Mouse (Mus musculus): ENCODE results near the gene Dclk1. TPM values are rescaled to one million over a fixed set of nuclear protein-coding genes. Genes with fewer than 3 reads are reported as not detected.

Dclk1 gene
- polyA plus RNA-seq, 1 experiment, result 1.1 TPM

DNA sequence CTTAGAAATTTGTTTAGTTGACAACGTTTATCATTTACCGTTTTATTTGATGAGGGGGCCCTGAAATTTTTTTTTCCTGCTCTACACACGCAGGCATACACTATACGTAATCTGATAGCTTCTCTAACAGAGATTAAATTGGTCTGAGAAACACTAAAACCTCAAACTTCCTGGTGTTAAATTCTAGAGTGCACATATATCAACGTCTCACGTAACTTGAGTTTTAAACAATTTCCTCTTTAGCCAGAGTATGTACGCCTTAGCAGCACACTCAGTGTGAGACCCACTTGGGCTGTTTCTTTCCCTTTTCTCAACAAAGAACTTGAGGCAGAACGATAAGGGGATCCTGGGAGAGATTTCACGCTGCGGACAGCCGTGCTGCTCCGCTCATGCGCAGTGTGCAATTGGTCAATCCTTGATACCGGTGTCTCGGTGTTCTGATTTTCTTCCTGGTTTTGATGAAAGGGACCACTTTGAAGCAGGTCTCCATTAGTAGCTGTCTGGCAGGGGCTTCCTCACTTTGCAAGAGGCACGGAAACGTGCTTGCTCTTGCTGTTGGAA lies 275.4 kb downstream of the Dclk1 start:
- no peaks in the 10 kb centered on the region; the same call in 1 of the 2 replicates for H3K27me3 ChIP-seq (replicated peaks; ENCODE audit: control insufficient read depth, insufficient read depth, low read length)
- peak overlapping the region; percentile 30 for H3K4me3 ChIP-seq (ENCODE audit: insufficient read depth, low read depth, low read length)
- WGBS, result 34% methylated on average over 17 of the region's 17 CpGs
- no peak for DNase-seq
- no peaks in the 10 kb centered on the region for H3K36me3 ChIP-seq (ENCODE audit: control insufficient read depth, insufficient read depth, low read length)
- H3K27ac ChIP-seq (ENCODE audit: insufficient read depth, low read depth, low read length), result no peak overlapping the region
- TF ChIP-seq POLR2A (IDR thresholded peaks at IDR 0.05; ENCODE audit: low read depth, low read length) (no peak), CTCF (conservative IDR thresholded peaks at IDR 0.05; ENCODE audit: insufficient read depth, insufficient read length, low read depth, low read length) (no peak)
- H3K4me1 ChIP-seq (ENCODE audit: control insufficient read depth, insufficient read depth, low read length), result no peaks in the 10 kb centered on the region

DNA sequence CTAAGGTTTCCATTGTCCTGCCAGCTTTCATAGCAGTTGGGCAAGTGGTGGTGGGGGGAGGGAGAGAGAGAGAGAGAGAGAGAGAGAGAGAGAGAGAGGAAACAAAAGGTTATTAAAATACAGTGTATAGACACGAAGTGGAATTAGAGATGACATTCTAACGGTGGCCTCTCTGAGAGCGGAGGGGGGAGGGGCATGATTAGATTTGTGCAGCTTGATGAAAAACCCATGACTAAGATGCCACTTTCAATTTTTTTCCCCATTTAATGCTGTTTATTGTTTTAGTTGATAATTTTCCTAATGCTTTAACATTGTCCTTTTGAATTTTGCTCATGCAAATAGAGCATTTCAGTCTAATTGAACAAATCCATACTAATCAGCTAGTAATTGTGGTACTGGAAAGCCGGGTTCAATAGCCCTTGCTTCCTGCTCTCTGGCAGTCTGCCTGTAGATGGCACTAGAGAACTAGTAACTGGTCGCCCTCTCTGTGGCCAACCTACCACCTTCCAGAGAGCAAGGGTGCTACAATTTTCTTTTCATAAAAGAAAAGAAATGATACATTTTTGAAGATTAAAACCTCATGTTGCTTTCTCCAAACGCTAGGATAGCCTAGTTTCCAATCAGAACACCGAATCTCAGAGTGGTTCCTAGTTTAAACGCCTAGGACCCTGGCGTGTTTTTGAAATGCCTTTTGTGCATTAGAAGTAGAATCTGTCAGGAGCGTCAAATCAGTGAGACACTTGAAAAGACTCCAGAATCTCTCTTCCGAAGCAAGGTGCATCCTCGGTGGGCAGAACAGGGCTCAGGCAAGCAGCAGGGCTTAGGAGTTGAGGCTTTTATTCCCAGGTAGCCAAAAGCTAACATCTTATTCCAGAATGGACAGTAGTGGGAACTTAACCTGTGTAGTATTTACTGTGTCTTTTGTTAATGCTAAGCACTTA lies 278.3 kb downstream of the Dclk1 start:
- TF ChIP-seq POLR2A (IDR thresholded peaks at IDR 0.05; ENCODE audit: low read depth, low read length) (no peak), CTCF (conservative IDR thresholded peaks at IDR 0.05; ENCODE audit: insufficient read depth, insufficient read length, low read depth, low read length) (peak; percentile 89)
- 29% methylated on average over 12 of the region's 12 CpGs for WGBS
- peak; percentile 76 for DNase-seq
- H3K27ac ChIP-seq (ENCODE audit: insufficient read depth, low read depth, low read length), result no peak overlapping the region
- H3K4me1 ChIP-seq (ENCODE audit: control insufficient read depth, insufficient read depth, low read length), result no peaks in the 10 kb centered on the region
- no peak overlapping the region for H3K4me3 ChIP-seq (ENCODE audit: insufficient read depth, low read depth, low read length)
- no peaks in the 10 kb centered on the region; the same call in 1 of the 2 replicates for H3K27me3 ChIP-seq (replicated peaks; ENCODE audit: control insufficient read depth, insufficient read depth, low read length)
- no peaks in the 10 kb centered on the region for H3K36me3 ChIP-seq (ENCODE audit: control insufficient read depth, insufficient read depth, low read length)

- Histone ChIP-seq H3K4me1 (ENCODE audit: control insufficient read depth, insufficient read depth, low read length) (no peaks in the 10 kb centered on the region), H3K4me3 (ENCODE audit: insufficient read depth, low read depth, low read length) (no peak overlapping the region), H3K27ac (ENCODE audit: insufficient read depth, low read depth, low read length) (no peak overlapping the region), H3K36me3 (ENCODE audit: control insufficient read depth, insufficient read depth, low read length) (no peaks in the 10 kb centered on the region), H3K27me3 (replicated peaks; ENCODE audit: control insufficient read depth, insufficient read depth, low read length) (no peaks in the 10 kb centered on the region)
- TF ChIP-seq POLR2A (IDR thresholded peaks at IDR 0.05; ENCODE audit: low read depth, low read length) (no peak), CTCF (conservative IDR thresholded peaks at IDR 0.05; ENCODE audit: insufficient read depth, insufficient read length, low read depth, low read length) (no peak)
- DNase-seq, result no peak
- WGBS, result 80% methylated on average over 8 of the region's 8 CpGs
Measured at GRCm38 (mm10) chr3:55521776-55522175, 279.6 kb downstream of the Dclk1 start.

DNA sequence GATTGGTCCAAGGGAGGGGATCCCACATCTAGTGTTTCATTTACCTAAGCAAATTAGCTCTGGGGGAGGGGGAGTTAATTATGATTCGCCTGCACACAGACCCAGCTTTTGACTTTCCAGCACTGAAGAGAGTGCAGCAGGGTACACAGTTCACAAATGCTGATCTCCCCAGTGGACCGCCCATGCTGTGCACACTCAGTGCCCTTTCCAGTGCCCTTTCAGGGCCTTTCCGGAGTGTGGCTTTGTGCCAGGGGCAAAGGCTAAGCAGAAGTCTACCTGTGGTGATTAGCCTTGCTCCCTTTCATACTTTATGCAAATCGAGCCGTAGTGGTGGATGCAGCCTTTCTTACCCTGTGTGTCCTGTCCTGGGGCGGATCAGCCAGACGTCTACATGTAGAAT lies 281.1 kb downstream of the Dclk1 start:
- Histone ChIP-seq H3K27me3 (replicated peaks; ENCODE audit: control insufficient read depth, insufficient read depth, low read length) (no peaks in the 10 kb centered on the region), H3K36me3 (ENCODE audit: control insufficient read depth, insufficient read depth, low read length) (no peaks in the 10 kb centered on the region), H3K27ac (ENCODE audit: insufficient read depth, low read depth, low read length) (no peak overlapping the region), H3K4me1 (ENCODE audit: control insufficient read depth, insufficient read depth, low read length) (no peaks in the 10 kb centered on the region), H3K4me3 (ENCODE audit: insufficient read depth, low read depth, low read length) (no peak overlapping the region)
- DNase-seq, result peak; percentile 71
- 47% methylated on average over 7 of the region's 7 CpGs for WGBS
- no peak for TF ChIP-seq CTCF (conservative IDR thresholded peaks at IDR 0.05; ENCODE audit: insufficient read depth, insufficient read length, low read depth, low read length)
- no peak for TF ChIP-seq POLR2A (IDR thresholded peaks at IDR 0.05; ENCODE audit: low read depth, low read length)

- Histone ChIP-seq H3K36me3 (ENCODE audit: control insufficient read depth, insufficient read depth, low read length) (no peaks in the 10 kb centered on the region), H3K4me1 (ENCODE audit: control insufficient read depth, insufficient read depth, low read length) (no peaks in the 10 kb centered on the region), H3K27ac (ENCODE audit: insufficient read depth, low read depth, low read length) (no peak overlapping the region), H3K27me3 (replicated peaks; ENCODE audit: control insufficient read depth, insufficient read depth, low read length) (no peaks in the 10 kb centered on the region), H3K4me3 (ENCODE audit: insufficient read depth, low read depth, low read length) (no peak overlapping the region)
- DNase-seq, result no peak
- WGBS, result 60% methylated on average over 16 of the region's 16 CpGs
- TF ChIP-seq CTCF (conservative IDR thresholded peaks at IDR 0.05; ENCODE audit: insufficient read depth, insufficient read length, low read depth, low read length) (no peak), POLR2A (IDR thresholded peaks at IDR 0.05; ENCODE audit: low read depth, low read length) (no peak)
Measured at GRCm38 (mm10) chr3:55523735-55524477, 281.7 kb downstream of the Dclk1 start.

- 73% methylated on average over 9 of the region's 9 CpGs for WGBS
- DNase-seq, result no peak
- Histone ChIP-seq H3K27me3 (replicated peaks; ENCODE audit: control insufficient read depth, insufficient read depth, low read length) (no peaks in the 10 kb centered on the region; the same call in 1 of the 2 replicates), H3K36me3 (ENCODE audit: control insufficient read depth, insufficient read depth, low read length) (no peaks in the 10 kb centered on the region), H3K4me1 (ENCODE audit: control insufficient read depth, insufficient read depth, low read length) (no peaks in the 10 kb centered on the region), H3K4me3 (ENCODE audit: insufficient read depth, low read depth, low read length) (no peak overlapping the region), H3K27ac (ENCODE audit: insufficient read depth, low read depth, low read length) (no peak overlapping the region)
- TF ChIP-seq CTCF (conservative IDR thresholded peaks at IDR 0.05; ENCODE audit: insufficient read depth, insufficient read length, low read depth, low read length) (no peak), POLR2A (IDR thresholded peaks at IDR 0.05; ENCODE audit: low read depth, low read length) (no peak)
Measured at GRCm38 (mm10) chr3:55524491-55525195, 282.5 kb downstream of the Dclk1 start.

Data from kidney, adult 2 months (tissue).